Mouse (Mus musculus): ENCODE results near the gene Tfr2.

DNA sequence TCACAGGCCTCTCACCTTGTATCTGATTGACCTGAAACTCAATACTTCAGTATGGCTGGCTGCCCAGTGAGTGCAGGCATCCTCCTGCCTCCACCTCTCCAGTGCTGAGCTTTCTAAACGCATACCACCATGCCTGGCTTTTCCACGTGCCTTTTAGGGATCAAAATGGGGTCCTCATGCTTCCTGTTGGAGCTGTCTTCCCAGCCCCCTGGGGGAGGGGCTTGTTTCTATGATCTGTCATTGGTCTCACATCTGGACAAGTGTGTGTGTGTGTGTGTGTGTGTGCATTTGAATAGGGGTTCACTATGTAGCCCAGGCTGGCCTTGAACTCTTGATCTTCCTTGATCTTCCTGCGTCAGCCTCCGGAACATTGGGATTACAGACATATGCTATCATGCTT lies 32.2 kb upstream of the Tfr2 start:
- TF ChIP-seq EP300 (IDR thresholded peaks at IDR 0.05; ENCODE audit: insufficient read depth, low read depth, low read length), result no peak
- TF ChIP-seq POLR2A (IDR thresholded peaks at IDR 0.05; ENCODE audit: insufficient read depth, low read length), result no peak
